Mouse (Mus musculus) erythroblast, embryonic 14.5 days (primary cell): ENCODE measurements around the gene Cbl.

Source experiments
- GATA1 ChIP-seq: IDR thresholded peaks from 2 replicates; pipeline ENCODE4 v1.6.1; 2012; ENCODE audit warnings: low read length, inconsistent platforms, mixed read lengths
- TAL1 ChIP-seq: IDR thresholded peaks from 3 replicates; pipeline ENCODE4 v1.6.1; 2012; ENCODE audit warnings: low read length, inconsistent platforms, mixed read lengths

- TF ChIP-seq TAL1 = no peak
- no peak for TF ChIP-seq GATA1
Measured at GRCm38 (mm10) chr9:44107557-44108179, 126.2 kb downstream of the Cbl start.
